Mouse (Mus musculus): ENCODE data around the gene Lmcd1.

- TF ChIP-seq CTCF (conservative IDR thresholded peaks at IDR 0.05; ENCODE audit: insufficient read depth, insufficient read length, low read depth, low read length), result no peak
- TF ChIP-seq POLR2A (IDR thresholded peaks at IDR 0.05; ENCODE audit: low read depth, low read length), result no peak
Measured at GRCm38 (mm10) chr6:112300146-112300545, 26.6 kb downstream of the Lmcd1 start.
